In genomic region chr17:35234090-35234489, GRCm38 (mm10) we compare ENCODE assay signal across 10 mouse cellular contexts. TPM values are rescaled to one million over a fixed set of nuclear protein-coding genes. Genes with fewer than 3 reads are reported as not detected.
DNase-seq lines count a peak whose midpoint lies in the region; ATAC-seq and TF ChIP-seq lines count a peak whose summit lies in the region.
"Not testable (repeated sequence)": the region's sequence is repeated elsewhere in the genome, so short reads cannot be mapped to it uniquely, and the experiment has no call there.
"Had no signal": no experiment of that assay in that cellular context is flagged by ENCODE, and none has a peak within 500 bp of the region (broad histone marks: within the 10 kb centered on the region; RNA-seq: fewer than 3 reads in every experiment).

No protein-coding gene starts in this region.

- peaks cover 17% of the 10 kb centered on the region for H3K36me3 ChIP-seq in forebrain, embryonic 15.5 days
- H3K36me3 ChIP-seq in heart, postnatal 0 days (replicated peaks; ENCODE audit: control insufficient read depth, insufficient read depth, low read length), result peaks cover 30% of the 10 kb centered on the region
- H3K36me3 ChIP-seq in kidney, embryonic 15.5 days, result peaks cover 34% of the 10 kb centered on the region
- H3K36me3 ChIP-seq in liver, embryonic 13.5 days, result peaks cover 27% of the 10 kb centered on the region
- H3K36me3 ChIP-seq in midbrain, embryonic 12.5 days, result peaks cover 30% of the 10 kb centered on the region
- H3K36me3 ChIP-seq in stomach, embryonic 14.5 days (ENCODE audit: control insufficient read depth, insufficient read depth, low read length), result not testable (repeated sequence)

- not testable (repeated sequence) for H3K27ac ChIP-seq in forebrain, embryonic 15.5 days (replicated peaks); midbrain, embryonic 12.5 days (replicated peaks)
- H3K27ac ChIP-seq in heart, postnatal 0 days (ENCODE audit: low read depth), result peak overlapping the region; percentile 89
- peak overlapping the region; percentile 98 for H3K27ac ChIP-seq in kidney, embryonic 15.5 days
- H3K27ac ChIP-seq in liver, embryonic 13.5 days, result peak overlapping the region; percentile 94
- H3K27ac ChIP-seq in stomach, embryonic 14.5 days (ENCODE audit: low read length), result peak overlapping the region; percentile 82

- 82% methylated on average over 7 of the region's 7 CpGs for WGBS in forebrain, embryonic 15.5 days
- 72% methylated on average over 7 of the region's 7 CpGs for WGBS in heart, postnatal 0 days
- 82% methylated on average over 7 of the region's 7 CpGs for WGBS in kidney, embryonic 15.5 days
- 63% methylated on average over 7 of the region's 7 CpGs for WGBS in liver, embryonic 13.5 days (ENCODE audit: insufficient replicate concordance)
- WGBS in midbrain, embryonic 12.5 days, result 89% methylated on average over 7 of the region's 7 CpGs
- WGBS in stomach, embryonic 14.5 days, result 76% methylated on average over 7 of the region's 7 CpGs

- peak overlapping the region; percentile 95; the same call in 1 of the 2 replicates for H3K4me2 ChIP-seq in forebrain, embryonic 15.5 days (replicated peaks)
- peak overlapping the region; percentile 40 for H3K4me2 ChIP-seq in heart, postnatal 0 days (ENCODE audit: low read depth, low read length)
- peak overlapping the region; percentile 70 for H3K4me2 ChIP-seq in kidney, embryonic 15.5 days
- peak overlapping the region; percentile 96 for H3K4me2 ChIP-seq in liver, embryonic 13.5 days
- H3K4me2 ChIP-seq in midbrain, embryonic 12.5 days (replicated peaks), result peak overlapping the region; percentile 86; the same call in 1 of the 2 replicates
- peak overlapping the region; percentile 74 for H3K4me2 ChIP-seq in stomach, embryonic 14.5 days (replicated peaks; ENCODE audit: low read depth, low read length)

- not testable (repeated sequence) for H3K9me3 ChIP-seq in forebrain, embryonic 15.5 days; heart, postnatal 0 days (replicated peaks; ENCODE audit: control insufficient read depth, low read length); kidney, embryonic 15.5 days (replicated peaks); liver, embryonic 13.5 days (replicated peaks); midbrain, embryonic 12.5 days; stomach, embryonic 14.5 days (ENCODE audit: control insufficient read depth, low read depth, low read length)

- H3K4me1 ChIP-seq in forebrain, embryonic 15.5 days, result peaks cover 40% of the 10 kb centered on the region
- H3K4me1 ChIP-seq in heart, postnatal 0 days (ENCODE audit: control insufficient read depth, insufficient read depth), result not testable (repeated sequence)
- peaks cover 50% of the 10 kb centered on the region for H3K4me1 ChIP-seq in kidney, embryonic 15.5 days
- H3K4me1 ChIP-seq in liver, embryonic 13.5 days (replicated peaks), result peaks cover 54% of the 10 kb centered on the region
- peaks cover 27% of the 10 kb centered on the region for H3K4me1 ChIP-seq in midbrain, embryonic 12.5 days
- H3K4me1 ChIP-seq in stomach, embryonic 14.5 days (ENCODE audit: control insufficient read depth, insufficient read depth, low read length), result peaks cover 37% of the 10 kb centered on the region

- H3K27me3 ChIP-seq in forebrain, embryonic 15.5 days; heart, postnatal 0 days (ENCODE audit: control insufficient read depth, insufficient read depth, low read length); kidney, embryonic 15.5 days; liver, embryonic 13.5 days; midbrain, embryonic 12.5 days; stomach, embryonic 14.5 days (ENCODE audit: control insufficient read depth, insufficient read depth, low read length): not testable (repeated sequence)

- H3K4me3 ChIP-seq in forebrain, embryonic 15.5 days, result not testable (repeated sequence)
- peak overlapping the region; percentile 59; the same call in 1 of the 2 replicates for H3K4me3 ChIP-seq in heart, postnatal 0 days (ENCODE audit: low read depth, low read length)
- H3K4me3 ChIP-seq in kidney, embryonic 15.5 days (replicated peaks), result peak overlapping the region; percentile 67
- peak overlapping the region; percentile 78 for H3K4me3 ChIP-seq in liver, embryonic 13.5 days (replicated peaks)
- 0 out of 2 replicates have a peak overlapping the region, but pooled peaks have one; percentile 5 for H3K4me3 ChIP-seq in midbrain, embryonic 12.5 days
- H3K4me3 ChIP-seq in stomach, embryonic 14.5 days (ENCODE audit: low read depth, low read length), result peak overlapping the region; percentile 51; the same call in 1 of the 2 replicates

- not testable (repeated sequence) for ATAC-seq in forebrain, embryonic 15.5 days (replicated peaks); heart, postnatal 0 days (ENCODE audit: insufficient read depth, low read depth); kidney, embryonic 15.5 days (replicated peaks; ENCODE audit: low FRiP score); liver, embryonic 13.5 days (ENCODE audit: low read depth); midbrain, embryonic 12.5 days (ENCODE audit: low FRiP score, low read depth); stomach, embryonic 14.5 days (ENCODE audit: insufficient number of reproducible peaks, insufficient read depth, low FRiP score, low read depth)

- not testable (repeated sequence) for TF ChIP-seq EP300 in heart, postnatal 0 days (IDR thresholded peaks at IDR 0.05; ENCODE audit: low read depth)

- TF ChIP-seq CTCF in heart, postnatal 0 days (IDR thresholded peaks at IDR 0.05; ENCODE audit: low read depth), result not testable (repeated sequence)

- peak; percentile 37 for DNase-seq in cerebellum, adult 11-12 months
- DNase-seq in heart, postnatal 0 days (ENCODE audit: low spot score); liver, embryonic 13.5 days: not testable (repeated sequence)

- not testable (repeated sequence) for H3K9ac ChIP-seq in forebrain, embryonic 15.5 days (replicated peaks); heart, postnatal 0 days (replicated peaks; ENCODE audit: low read depth, low read length); midbrain, embryonic 12.5 days (replicated peaks); stomach, embryonic 14.5 days (replicated peaks; ENCODE audit: low read depth, low read length)
- H3K9ac ChIP-seq in kidney, embryonic 15.5 days, result peak overlapping the region; percentile 89; the same call in 1 of the 2 replicates
- peak overlapping the region; percentile 91 for H3K9ac ChIP-seq in liver, embryonic 13.5 days

RNA-seq across cellular contexts. Expression of gene Atp6v1g2, which starts 0.6 kb away (rescaled TPM):
- polyA plus RNA-seq in forebrain, embryonic 15.5 days (2015; fragmentation: Nextera tagmentation; extraction: Ambion mirVana), result 38.2 and 41.5 TPM in 2 replicates
- total RNA-seq in heart, postnatal 0 days (2014; rRNA removed; ENCODE audit: low replicate concordance), result 3.2 and 3.7 TPM in 2 replicates
- polyA plus RNA-seq in heart, postnatal 0 days (2015; fragmentation: Nextera tagmentation; extraction: Ambion mirVana), result 10.6 and 10.7 TPM in 2 replicates
- 6.2 and 6.4 TPM in 2 replicates for polyA plus RNA-seq in kidney, embryonic 15.5 days (2015; fragmentation: Nextera tagmentation; extraction: Ambion mirVana)
- polyA plus RNA-seq in liver, embryonic 13.5 days (2015; fragmentation: Nextera tagmentation; extraction: Ambion mirVana), result 0.76 and 1.3 TPM in 2 replicates
- 18.8 and 19.6 TPM in 2 replicates for polyA plus RNA-seq in midbrain, embryonic 12.5 days (2016; fragmentation: Nextera tagmentation; extraction: Ambion mirVana)
- 8.1 and 8.5 TPM in 2 replicates for polyA plus RNA-seq in stomach, embryonic 14.5 days (2014; fragmentation: Nextera tagmentation; extraction: Ambion mirVana)

RNA-seq across cellular contexts. Expression of gene Nfkbil1, which starts 1.5 kb away (rescaled TPM):
- polyA plus RNA-seq in forebrain, embryonic 15.5 days (2015; fragmentation: Nextera tagmentation; extraction: Ambion mirVana), result 11.7 and 12.3 TPM in 2 replicates
- total RNA-seq in heart, postnatal 0 days (2014; rRNA removed; ENCODE audit: low replicate concordance), result 14.3 and 33.4 TPM in 2 replicates
- polyA plus RNA-seq in heart, postnatal 0 days (2015; fragmentation: Nextera tagmentation; extraction: Ambion mirVana), result 6.7 and 7.0 TPM in 2 replicates
- 11.3 and 12.4 TPM in 2 replicates for polyA plus RNA-seq in kidney, embryonic 15.5 days (2015; fragmentation: Nextera tagmentation; extraction: Ambion mirVana)
- 3.9 and 4.4 TPM in 2 replicates for polyA plus RNA-seq in liver, embryonic 13.5 days (2015; fragmentation: Nextera tagmentation; extraction: Ambion mirVana)
- 10.9 and 11.4 TPM in 2 replicates for polyA plus RNA-seq in midbrain, embryonic 12.5 days (2016; fragmentation: Nextera tagmentation; extraction: Ambion mirVana)
- polyA plus RNA-seq in stomach, embryonic 14.5 days (2014; fragmentation: Nextera tagmentation; extraction: Ambion mirVana), result 3.5 and 3.8 TPM in 2 replicates

RNA-seq across cellular contexts. Expression of gene Ddx39b, which starts 7.5 kb away (rescaled TPM):
- polyA plus RNA-seq in forebrain, embryonic 15.5 days (2015; fragmentation: Nextera tagmentation; extraction: Ambion mirVana), result 478 and 488 TPM in 2 replicates
- 148 and 162 TPM in 2 replicates for total RNA-seq in heart, postnatal 0 days (2014; rRNA removed; ENCODE audit: low replicate concordance)
- 131 TPM in 2 replicates for polyA plus RNA-seq in heart, postnatal 0 days (2015; fragmentation: Nextera tagmentation; extraction: Ambion mirVana)
- 531 and 538 TPM in 2 replicates for polyA plus RNA-seq in kidney, embryonic 15.5 days (2015; fragmentation: Nextera tagmentation; extraction: Ambion mirVana)
- polyA plus RNA-seq in liver, embryonic 13.5 days (2015; fragmentation: Nextera tagmentation; extraction: Ambion mirVana), result 208 and 220 TPM in 2 replicates
- 565 and 579 TPM in 2 replicates for polyA plus RNA-seq in midbrain, embryonic 12.5 days (2016; fragmentation: Nextera tagmentation; extraction: Ambion mirVana)
- polyA plus RNA-seq in stomach, embryonic 14.5 days (2014; fragmentation: Nextera tagmentation; extraction: Ambion mirVana), result 467 and 480 TPM in 2 replicates

RNA-seq across cellular contexts. Expression of gene Gm16181, which starts 13.5 kb away (rescaled TPM):
- polyA plus RNA-seq in forebrain, embryonic 15.5 days (2015; fragmentation: Nextera tagmentation; extraction: Ambion mirVana), result 0.61 and 1.1 TPM in 2 replicates
- total RNA-seq in heart, postnatal 0 days (2014; rRNA removed; ENCODE audit: low replicate concordance), result 0.93 TPM in 1 of 2 replicates, not detected in the other
- 0.81 and 0.87 TPM in 2 replicates for polyA plus RNA-seq in heart, postnatal 0 days (2015; fragmentation: Nextera tagmentation; extraction: Ambion mirVana)
- 0.65 and 0.69 TPM in 2 replicates for polyA plus RNA-seq in kidney, embryonic 15.5 days (2015; fragmentation: Nextera tagmentation; extraction: Ambion mirVana)
- 0.36 TPM in 1 of 2 replicates, not detected in the other for polyA plus RNA-seq in liver, embryonic 13.5 days (2015; fragmentation: Nextera tagmentation; extraction: Ambion mirVana)
- 0.38 TPM in 1 of 2 replicates, not detected in the other for polyA plus RNA-seq in midbrain, embryonic 12.5 days (2016; fragmentation: Nextera tagmentation; extraction: Ambion mirVana)
- not detected in 2 replicates for polyA plus RNA-seq in stomach, embryonic 14.5 days (2014; fragmentation: Nextera tagmentation; extraction: Ambion mirVana)
- total RNA-seq: hindbrain, postnatal 0 days; left cerebral cortex, adult 18-20 months had no signal
- polyA plus RNA-seq: brain, embryonic 14.5 days had no signal

RNA-seq across cellular contexts. Expression of gene H2-D1, which starts 28.4 kb away (rescaled TPM):
- 48.1 and 50.1 TPM in 2 replicates for polyA plus RNA-seq in forebrain, embryonic 15.5 days (2015; fragmentation: Nextera tagmentation; extraction: Ambion mirVana)
- 65.4 and 104 TPM in 2 replicates for total RNA-seq in heart, postnatal 0 days (2014; rRNA removed; ENCODE audit: low replicate concordance)
- 105 and 113 TPM in 2 replicates for polyA plus RNA-seq in heart, postnatal 0 days (2015; fragmentation: Nextera tagmentation; extraction: Ambion mirVana)
- polyA plus RNA-seq in kidney, embryonic 15.5 days (2015; fragmentation: Nextera tagmentation; extraction: Ambion mirVana), result 64.5 and 66.1 TPM in 2 replicates
- 74.5 and 77.7 TPM in 2 replicates for polyA plus RNA-seq in liver, embryonic 13.5 days (2015; fragmentation: Nextera tagmentation; extraction: Ambion mirVana)
- polyA plus RNA-seq in midbrain, embryonic 12.5 days (2016; fragmentation: Nextera tagmentation; extraction: Ambion mirVana), result 45.5 and 47.8 TPM in 2 replicates
- 77.6 and 83.3 TPM in 2 replicates for polyA plus RNA-seq in stomach, embryonic 14.5 days (2014; fragmentation: Nextera tagmentation; extraction: Ambion mirVana)

Comparison
In these comparisons a context has a peak if more than half of its experiments do, and no peak if none do; other contexts are left out.
1. H3K4me2 ChIP-seq: peak in every context shown above with its lines; median percentile 96 in liver, embryonic 13.5 days; 95 in forebrain, embryonic 15.5 days; 86 in midbrain, embryonic 12.5 days; 74 in stomach, embryonic 14.5 days; 70 in kidney, embryonic 15.5 days; 40 in heart, postnatal 0 days.